Comparison of ENCODE assay signal across 21 mouse cellular contexts in genomic region chr1:184002470-184002869, GRCm38 (mm10). TPM values are rescaled to one million over a fixed set of nuclear protein-coding genes. Genes with fewer than 3 reads are reported as not detected.
A peak's percentile ranks its signal among the peaks of the same experiment; 100 is the strongest.
DNase-seq lines count a peak whose midpoint lies in the region; ATAC-seq lines count a peak whose summit lies in the region.
"Had no signal": no experiment of that assay in that cellular context is flagged by ENCODE, and none has a peak within 500 bp of the region (broad histone marks: within the 10 kb centered on the region; RNA-seq: fewer than 3 reads in every experiment).

No protein-coding gene starts in this region.

- peak; percentile 14 for DNase-seq in left cerebral cortex, adult 11 months (ENCODE audit: low spot score)
- no peak for DNase-seq in left cerebral cortex, postnatal 4 days
- peak; percentile 33 for DNase-seq in adipocyte (ENCODE audit: low spot score)
- DNase-seq in layer of hippocampus, adult 9-11 months = peak; percentile 36
- DNase-seq in gastrocnemius, postnatal 10 days = no peak
- DNase-seq in spleen, postnatal 36 days (ENCODE audit: low spot score in 2 of 2) = no peak
- DNase-seq: adrenal gland, adult 2 months; cerebellum, adult 18-20 months; gastrocnemius, postnatal 14 days; kidney, adult 11 months; kidney, postnatal 25 days; lung, embryonic 14.5 days had no signal

- WGBS in forebrain, embryonic 15.5 days = 38% methylated on average over 2 of the region's 2 CpGs
- 74% methylated on average over 2 of the region's 2 CpGs for WGBS in forebrain, embryonic 12.5 days

- no peaks in the 10 kb centered on the region for H3K27me3 ChIP-seq in forebrain, embryonic 15.5 days
- H3K27me3 ChIP-seq in forebrain, embryonic 12.5 days = no peaks in the 10 kb centered on the region
- H3K27me3 ChIP-seq: hindbrain, embryonic 13.5 days; midbrain, embryonic 13.5 days; neural tube, embryonic 15.5 days had no signal

- no peak overlapping the region for H3K27ac ChIP-seq in forebrain, embryonic 15.5 days (replicated peaks)
- no peak overlapping the region for H3K27ac ChIP-seq in forebrain, embryonic 12.5 days
- H3K27ac ChIP-seq: hindbrain, embryonic 13.5 days; limb, embryonic 10.5 days; macrophage; midbrain, embryonic 13.5 days; neural tube, embryonic 15.5 days had no signal

- no peaks in the 10 kb centered on the region for H3K36me3 ChIP-seq in forebrain, embryonic 15.5 days
- no peaks in the 10 kb centered on the region for H3K36me3 ChIP-seq in forebrain, embryonic 12.5 days (replicated peaks)
- H3K36me3 ChIP-seq: hindbrain, embryonic 13.5 days; limb, embryonic 10.5 days; midbrain, embryonic 13.5 days; neural tube, embryonic 15.5 days had no signal

- intact Hi-C loops in left cerebral cortex, postnatal 4 days (cut with DNase I) = no loop called here

- no peak overlapping the region for H3K9ac ChIP-seq in forebrain, embryonic 15.5 days (replicated peaks)
- H3K9ac ChIP-seq in forebrain, embryonic 12.5 days = no peak overlapping the region
- H3K9ac ChIP-seq: hindbrain, embryonic 13.5 days; lung, embryonic 14.5 days; midbrain, embryonic 13.5 days; neural tube, embryonic 15.5 days had no signal

- ATAC-seq in forebrain, embryonic 15.5 days (replicated peaks) = peak; percentile 35; the same call in 1 of the 2 replicates
- ATAC-seq in forebrain, embryonic 12.5 days (ENCODE audit: low FRiP score) = no peak
- ATAC-seq: midbrain, embryonic 13.5 days had no signal

- 0 out of 2 replicates have a peak, but pooled peaks cover 2% of the 10 kb centered on the region for H3K4me1 ChIP-seq in forebrain, embryonic 15.5 days
- H3K4me1 ChIP-seq in forebrain, embryonic 12.5 days = no peaks in the 10 kb centered on the region
- H3K4me1 ChIP-seq: hindbrain, embryonic 13.5 days; midbrain, embryonic 13.5 days; neural tube, embryonic 15.5 days had no signal

- H3K4me3 ChIP-seq in forebrain, embryonic 15.5 days = no peak overlapping the region
- no peak overlapping the region for H3K4me3 ChIP-seq in forebrain, embryonic 12.5 days (replicated peaks)
- H3K4me3 ChIP-seq: hindbrain, embryonic 13.5 days; limb, embryonic 10.5 days; midbrain, embryonic 13.5 days; myocyte; neural tube, embryonic 15.5 days had no signal

- H3K9me3 ChIP-seq in forebrain, embryonic 15.5 days = no peaks in the 10 kb centered on the region
- no peaks in the 10 kb centered on the region for H3K9me3 ChIP-seq in forebrain, embryonic 12.5 days
- H3K9me3 ChIP-seq: hindbrain, embryonic 13.5 days; limb, embryonic 10.5 days; midbrain, embryonic 13.5 days; neural tube, embryonic 15.5 days had no signal

- no peak overlapping the region for H3K4me2 ChIP-seq in forebrain, embryonic 15.5 days (replicated peaks)
- no peak overlapping the region for H3K4me2 ChIP-seq in forebrain, embryonic 12.5 days
- H3K4me2 ChIP-seq: hindbrain, embryonic 13.5 days; liver, embryonic 11.5 days; lung, embryonic 14.5 days; midbrain, embryonic 13.5 days; neural tube, embryonic 15.5 days had no signal

RNA-seq across cellular contexts. Expression of gene Dusp10, which starts 10.6 kb away (rescaled TPM):
- 5.1 and 6.3 TPM in 2 replicates for polyA plus RNA-seq in forebrain, embryonic 15.5 days (2015; fragmentation: Nextera tagmentation; extraction: Ambion mirVana)
- 10.2 and 11.4 TPM in 2 replicates for polyA plus RNA-seq in forebrain, embryonic 12.5 days (2016; fragmentation: Nextera tagmentation; extraction: Ambion mirVana)
- total RNA-seq in left cerebral cortex, postnatal 4 days (2021) = 1 to 10 TPM; 3.4 to 4.2 TPM
- 10 to 100 TPM; 24.9 to 39.5 TPM for total RNA-seq in gastrocnemius, postnatal 10 days (2021)

RNA-seq across cellular contexts. Expression of gene 1700056E22Rik, which starts 31.6 kb away (rescaled TPM):
- polyA plus RNA-seq in forebrain, embryonic 15.5 days (2015; fragmentation: Nextera tagmentation; extraction: Ambion mirVana) = 0.65 and 0.78 TPM in 2 replicates
- polyA plus RNA-seq in forebrain, embryonic 12.5 days (2016; fragmentation: Nextera tagmentation; extraction: Ambion mirVana) = 1.9 and 2.5 TPM in 2 replicates
- total RNA-seq in left cerebral cortex, postnatal 4 days (2021) = under 1 TPM in 1 of 2 experiments, not detected in 1; 0.28 TPM
- total RNA-seq in gastrocnemius, postnatal 10 days (2021) = 1 to 10 TPM; 1.4 to 2.1 TPM

Comparison
In these comparisons a context has a peak if more than half of its experiments do, and no peak if none do; other contexts are left out.
1. DNase-seq: peak in left cerebral cortex, adult 11 months (single experiment), adipocyte (single experiment) and layer of hippocampus, adult 9-11 months (single experiment); none in left cerebral cortex, postnatal 4 days (single experiment), gastrocnemius, postnatal 10 days (single experiment) and spleen, postnatal 36 days (0 of 2).
2. RNA of gene Dusp10, which starts 10.6 kb away (total RNA-seq): 24.9 to 39.5 TPM in gastrocnemius, postnatal 10 days; 3.4 to 4.2 TPM in left cerebral cortex, postnatal 4 days; every median in the first group is over 4 times any median in the second.